Mouse (Mus musculus) myocyte (in vitro differentiated cells): ENCODE measurements around the gene Apol8. TPM values are rescaled to one million over a fixed set of nuclear protein-coding genes. Genes with fewer than 3 reads are reported as not detected.
A peak's percentile ranks its signal among the peaks of the same experiment; 100 is the strongest.

Experiments used
- H3K27me3 ChIP-seq: one replicate; pipeline ENCODE4 v1.6.1; 2011; ENCODE audit not compliant: control insufficient read depth, insufficient read depth, insufficient read length
- H3K36me3 ChIP-seq: one replicate; pipeline ENCODE4 v1.6.1; 2011; ENCODE audit not compliant: control insufficient read depth, insufficient read depth
- H3K4me2 ChIP-seq: one replicate; pipeline ENCODE4 v1.6.1; 2011; ENCODE audit warnings: low read depth, control low read depth
- H3K4me3 ChIP-seq: one replicate; pipeline ENCODE4 v1.5.1; 2011; ENCODE audit warnings: mild to moderate bottlenecking, control low read depth, moderate library complexity
- H3K79me2 ChIP-seq: one replicate; pipeline ENCODE4 v1.6.1; 2011; ENCODE audit not compliant: control insufficient read depth, insufficient read depth
- H3ac ChIP-seq: one replicate; pipeline ENCODE4 v1.6.1; 2011; ENCODE audit not compliant: control insufficient read depth, insufficient read length
- CEBPB ChIP-seq: IDR thresholded peaks from 2 replicates; pipeline ENCODE4 v1.6.1; 2011; ENCODE audit warnings: mild to moderate bottlenecking, moderate library complexity; ENCODE audit not compliant: poor library complexity, insufficient read depth, severe bottlenecking
- E2F4 ChIP-seq: IDR thresholded peaks from one replicate; pipeline ENCODE4 v1.6.1; 2011; ENCODE audit warnings: mild to moderate bottlenecking, control low read depth, moderate library complexity; ENCODE audit not compliant: insufficient read depth
- MAX ChIP-seq: IDR thresholded peaks from one replicate; pipeline ENCODE4 v1.6.1; 2011; ENCODE audit warnings: low read depth, mild to moderate bottlenecking, control low read depth
- MYOD1 ChIP-seq, 3 experiments: IDR thresholded peaks; one replicate each; pipeline ENCODE4 v1.6.1; 2011; ENCODE audit warnings: control low read depth in 2 of 3, low read depth in 2 of 3, mild to moderate bottlenecking in 2 of 3, moderate library complexity in 1 of 3; ENCODE audit not compliant: insufficient read length in 2 of 3, control insufficient read depth in 1 of 3
- MYOG ChIP-seq, 3 experiments: IDR thresholded peaks; one replicate each; pipeline ENCODE4 v1.6.1; 2011; ENCODE audit warnings: control low read depth in 2 of 3, low read depth in 2 of 3, mild to moderate bottlenecking in 2 of 3; ENCODE audit not compliant: insufficient read length in 2 of 3, control insufficient read depth in 1 of 3, insufficient read depth in 1 of 3
- POLR2A ChIP-seq: IDR thresholded peaks from one replicate; pipeline ENCODE4 v1.6.1; 2011; ENCODE audit warnings: low read depth, mild to moderate bottlenecking, control low read depth, moderate library complexity; ENCODE audit not compliant: insufficient read length
- POLR2AphosphoS2 ChIP-seq: IDR thresholded peaks from one replicate; pipeline ENCODE4 v1.6.1; 2011; ENCODE audit warnings: low read depth, control low read depth; ENCODE audit not compliant: insufficient read length
- REST ChIP-seq: IDR thresholded peaks from one replicate; pipeline ENCODE4 v1.6.1; 2011; ENCODE audit warnings: mild to moderate bottlenecking, control low read depth, moderate library complexity; ENCODE audit not compliant: insufficient read depth, insufficient read length
- SRF ChIP-seq: IDR thresholded peaks from one replicate; pipeline ENCODE4 v1.6.1; 2011; ENCODE audit warnings: low read depth; ENCODE audit not compliant: control insufficient read depth, insufficient read length
- TCF12 ChIP-seq: IDR thresholded peaks from one replicate; pipeline ENCODE4 v1.6.1; 2011; ENCODE audit warnings: mild to moderate bottlenecking, control low read depth; ENCODE audit not compliant: poor library complexity, insufficient read depth, severe bottlenecking
- TCF3 ChIP-seq: IDR thresholded peaks from one replicate; pipeline ENCODE4 v1.6.1; 2011; ENCODE audit warnings: low read depth, control low read depth; ENCODE audit not compliant: insufficient read length
- USF1 ChIP-seq: IDR thresholded peaks from one replicate; pipeline ENCODE4 v1.6.1; 2011; ENCODE audit warnings: low read depth, mild to moderate bottlenecking, control low read depth, moderate library complexity
- polyA plus RNA-seq: library from polyadenylated mRNA; unstranded; fragments of >200 nt; fragmentation: generic; extraction: Trizol; gene quantifications from one replicate; pipeline ENCODE4 v1.2.1, GENCODE M21; 2012; ENCODE audit warnings: missing spikeins

The Apol8 gene
- polyA plus RNA-seq, 1 experiment, result 0.38 TPM

DNA sequence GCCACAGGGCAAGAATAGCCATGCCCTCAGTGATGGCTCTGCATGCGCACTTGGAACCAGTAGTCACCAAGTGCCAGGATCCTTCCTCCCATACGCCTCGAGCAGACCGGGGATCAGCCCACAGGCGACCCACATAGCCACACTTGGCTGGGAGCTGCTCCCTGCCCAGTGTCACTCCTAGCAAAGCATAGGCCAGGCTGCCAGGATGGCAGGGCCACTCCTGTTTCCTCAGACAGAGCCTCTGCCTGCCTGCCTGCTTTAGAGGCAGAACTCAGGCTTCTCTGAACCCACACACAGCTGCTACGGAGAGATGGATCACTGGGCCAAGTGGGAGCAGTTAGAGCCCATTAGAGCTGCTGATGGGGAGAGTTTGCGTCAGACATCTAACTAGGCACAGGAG, 36.8 kb upstream of the Apol8 start:
- H3K27me3 ChIP-seq, result no peaks in the 10 kb centered on the region
- peak; percentile 38 for TF ChIP-seq POLR2A
- TF ChIP-seq MYOG (IDR thresholded peaks at IDR 0.05; ENCODE audit: control insufficient read depth in 1 of 3, insufficient read depth in 1 of 3, insufficient read length in 2 of 3, low read depth in 2 of 3), result peak; percentile 35 to 85 (median 63)
- TF ChIP-seq CEBPB, result no peak
- TF ChIP-seq E2F4, result no peak
- peak; percentile 13 to 68 (median 49) for TF ChIP-seq MYOD1 (IDR thresholded peaks at IDR 0.05; ENCODE audit: control insufficient read depth in 1 of 3, insufficient read length in 2 of 3, low read depth in 2 of 3)
- no peak for TF ChIP-seq TCF3
- peak; percentile 86 for TF ChIP-seq POLR2AphosphoS2
- H3ac ChIP-seq, result no peak overlapping the region
- H3K4me3 ChIP-seq, result no peak overlapping the region
- H3K36me3 ChIP-seq, result peaks cover 72% of the 10 kb centered on the region
- peaks cover 96% of the 10 kb centered on the region for H3K79me2 ChIP-seq
- no peak overlapping the region for H3K4me2 ChIP-seq

DNA sequence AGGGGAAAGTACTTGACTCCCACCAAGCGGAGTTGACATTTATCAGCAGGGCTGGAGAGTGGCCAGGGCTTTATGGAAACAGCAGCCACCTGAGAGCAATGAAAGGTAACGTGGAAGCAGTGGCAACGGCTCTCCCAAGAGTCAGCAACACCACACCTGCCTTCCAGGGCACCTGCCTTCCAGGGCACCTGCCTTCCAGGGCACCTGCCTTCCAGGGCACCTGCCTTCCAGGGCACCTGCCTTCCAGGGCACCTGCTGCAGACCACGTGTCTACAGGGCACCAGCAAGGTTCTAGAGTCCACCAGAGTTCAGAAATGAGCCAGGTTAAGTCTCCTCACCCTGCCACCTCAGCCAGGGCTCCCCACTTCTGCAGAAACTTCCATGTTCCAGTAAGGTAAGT, 36.3 kb upstream of the Apol8 start:
- H3K27me3 ChIP-seq, result no peaks in the 10 kb centered on the region
- H3K79me2 ChIP-seq, result peaks cover 92% of the 10 kb centered on the region
- H3K4me3 ChIP-seq, result no peak overlapping the region
- H3ac ChIP-seq, result no peak overlapping the region
- H3K4me2 ChIP-seq, result no peak overlapping the region
- H3K36me3 ChIP-seq, result peaks cover 76% of the 10 kb centered on the region
- no peak for TF ChIP-seq MAX
- peak; percentile 7 for TF ChIP-seq POLR2A
- no peak for TF ChIP-seq USF1
- no peak for TF ChIP-seq REST
- TF ChIP-seq MYOG (IDR thresholded peaks at IDR 0.05; ENCODE audit: control insufficient read depth in 1 of 3, insufficient read depth in 1 of 3, insufficient read length in 2 of 3, low read depth in 2 of 3), result peak in 2 of 3 experiments; percentile 84 to 92
- TF ChIP-seq SRF, result no peak
- TF ChIP-seq CEBPB, result no peak
- TF ChIP-seq MYOD1 (IDR thresholded peaks at IDR 0.05; ENCODE audit: control insufficient read depth in 1 of 3, insufficient read length in 2 of 3, low read depth in 2 of 3), result peak in 2 of 3 experiments; percentile 72 to 87
- peak; percentile 79 for TF ChIP-seq TCF3
- peak; percentile 18 for TF ChIP-seq TCF12
- TF ChIP-seq E2F4, result no peak
- TF ChIP-seq POLR2AphosphoS2, result peak; percentile 10

DNA sequence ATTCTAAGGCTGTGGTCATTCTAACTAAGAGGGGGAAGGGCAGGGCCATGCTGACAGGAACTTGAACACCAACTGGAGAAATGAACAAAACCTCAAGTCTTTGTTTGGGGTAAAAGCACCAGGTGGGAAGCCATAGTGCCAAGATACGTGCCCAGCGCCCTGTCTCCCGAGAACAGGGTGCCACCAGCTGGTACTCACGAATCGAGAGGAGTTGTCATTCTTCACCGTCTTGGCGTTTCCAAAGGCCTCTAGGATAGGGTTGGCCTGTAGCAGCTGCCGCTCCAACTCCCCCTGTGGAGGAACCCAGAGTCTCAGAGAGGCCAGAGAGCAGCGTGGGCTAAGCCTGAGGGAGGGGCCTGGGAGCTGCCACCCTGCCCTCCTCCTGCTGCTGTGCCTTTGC, 35.3 kb upstream of the Apol8 start:
- H3K36me3 ChIP-seq, result peaks cover 81% of the 10 kb centered on the region
- H3K27me3 ChIP-seq, result no peaks in the 10 kb centered on the region
- H3K4me2 ChIP-seq, result no peak overlapping the region
- TF ChIP-seq USF1 (no peak), TCF12 (peak; percentile 61), MYOG (IDR thresholded peaks at IDR 0.05; ENCODE audit: control insufficient read depth in 1 of 3, insufficient read depth in 1 of 3, insufficient read length in 2 of 3, low read depth in 2 of 3) (peak; percentile 63 to 94 (median 77)), MYOD1 (IDR thresholded peaks at IDR 0.05; ENCODE audit: control insufficient read depth in 1 of 3, insufficient read length in 2 of 3, low read depth in 2 of 3) (peak in 2 of 3 experiments; percentile 84 to 86), E2F4 (no peak), SRF (no peak), TCF3 (peak; percentile 49), REST (no peak), POLR2A (peak; percentile 37), POLR2AphosphoS2 (peak; percentile 53), CEBPB (no peak), MAX (no peak)
- H3ac ChIP-seq, result no peak overlapping the region
- no peak overlapping the region for H3K4me3 ChIP-seq
- H3K79me2 ChIP-seq, result peaks cover 87% of the 10 kb centered on the region

DNA sequence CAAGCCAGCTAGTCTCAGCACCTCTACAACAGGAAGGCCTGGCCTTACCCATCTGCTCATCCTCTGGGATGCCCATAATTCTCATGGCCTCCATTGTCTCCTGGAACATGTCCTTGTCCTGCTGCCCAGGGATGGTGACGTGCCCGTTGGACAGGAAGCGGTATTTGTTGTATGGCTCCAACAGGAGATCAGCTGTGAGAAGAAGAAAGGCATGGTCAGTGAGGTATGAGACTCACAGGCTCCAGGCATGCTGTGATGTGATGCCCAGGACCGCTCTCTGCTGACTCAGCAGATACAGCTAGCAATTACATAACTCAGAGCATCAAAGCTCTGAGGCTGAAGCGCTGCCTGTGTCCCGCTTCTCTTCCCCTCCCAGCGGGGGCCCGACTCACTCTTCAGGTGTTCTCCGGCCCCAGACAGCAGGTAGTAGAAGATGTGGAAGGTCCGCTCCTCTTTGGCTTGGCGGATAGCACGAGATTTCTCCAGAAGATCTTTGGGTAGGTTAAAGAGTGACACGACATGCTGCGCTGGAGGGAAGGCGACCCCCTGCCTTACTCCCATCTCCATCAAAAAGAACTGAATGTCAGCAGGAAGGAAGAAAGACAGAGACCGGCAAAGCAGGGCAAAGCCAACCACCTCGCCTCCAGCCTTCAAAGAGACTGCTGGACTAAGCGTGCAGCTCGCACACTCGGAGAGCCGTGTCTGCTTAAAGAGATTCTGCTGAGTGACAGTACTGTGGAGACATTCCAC, 34.0 kb upstream of the Apol8 start:
- H3ac ChIP-seq, result no peak overlapping the region
- no peaks in the 10 kb centered on the region for H3K27me3 ChIP-seq
- H3K79me2 ChIP-seq, result peaks cover 79% of the 10 kb centered on the region
- TF ChIP-seq USF1, result no peak
- peak; percentile 9 for TF ChIP-seq POLR2A
- TF ChIP-seq POLR2AphosphoS2, result peak; percentile 56
- TF ChIP-seq CEBPB, result 0 out of 2 replicates have a peak, but pooled peaks have one; percentile 2
- peaks cover 81% of the 10 kb centered on the region for H3K36me3 ChIP-seq
- H3K4me2 ChIP-seq, result no peak overlapping the region
- no peak overlapping the region for H3K4me3 ChIP-seq

DNA sequence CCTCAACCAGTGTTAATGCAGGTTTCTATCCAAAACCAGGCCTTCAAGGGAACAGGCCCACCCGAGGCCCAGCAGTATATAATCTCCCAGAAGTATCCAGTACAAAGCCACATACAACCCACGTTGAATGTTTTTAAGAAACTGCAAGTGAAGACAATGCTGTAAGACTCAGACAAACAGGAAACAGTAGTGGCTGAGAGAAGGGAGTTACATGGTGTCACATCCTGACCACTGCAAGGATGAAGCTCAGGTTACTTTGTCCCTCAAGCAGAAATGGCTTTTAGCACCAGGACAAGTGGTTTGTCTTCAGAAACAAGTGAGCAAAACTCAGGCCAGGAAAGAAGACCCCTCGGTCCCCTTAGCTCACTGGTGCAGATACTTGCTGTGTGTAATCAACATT, 32.4 kb upstream of the Apol8 start:
- Histone ChIP-seq H3K79me2 (peaks cover 73% of the 10 kb centered on the region), H3ac (no peak overlapping the region), H3K27me3 (no peaks in the 10 kb centered on the region), H3K36me3 (peaks cover 82% of the 10 kb centered on the region), H3K4me3 (no peak overlapping the region), H3K4me2 (no peak overlapping the region)
- no peak for TF ChIP-seq TCF12
- no peak for TF ChIP-seq E2F4
- no peak for TF ChIP-seq CEBPB
- no peak for TF ChIP-seq POLR2A
- no peak for TF ChIP-seq USF1
- no peak for TF ChIP-seq TCF3
- TF ChIP-seq POLR2AphosphoS2, result no peak
